Mouse (Mus musculus) hematopoietic stem cell, adult 5-6 weeks (primary cell): ENCODE measurements around the gene Gm20873. TPM values are rescaled to one million over a fixed set of nuclear protein-coding genes. Genes with fewer than 3 reads are reported as not detected.
"Not testable (repeated sequence)": the region's sequence is repeated elsewhere in the genome, so short reads cannot be mapped to it uniquely, and the experiment has no call there.

Experiments
- ATAC-seq, 2 experiments: fragments of 125-278 bp in 1 of 2; replicated peaks in 1 of 2; 2 replicates each; pipeline ENCODE4 v1.8.0; 2016 to 2017; ENCODE audit warnings: inconsistent platforms in 2 of 2, mild to moderate bottlenecking in 2 of 2, moderate number of reproducible peaks in 2 of 2, low read depth in 1 of 2, moderate TSS enrichment in 1 of 2; ENCODE audit not compliant: low FRiP score in 2 of 2, poor library complexity in 2 of 2, severe bottlenecking in 2 of 2, insufficient read depth in 1 of 2, low TSS enrichment in 1 of 2
- total RNA-seq: library from RNA; stranded (forward); fragments of 172-1452, 232-1000 nt; gene quantifications from 2 replicates; pipeline ENCODE4 v1.2.3, GENCODE M21; 2017

Gm20873 gene
- total RNA-seq: not detected in 2 replicates

GRCm38 (mm10) chrY:6266798-6267197, at the start of gene Gm20873:
Gm20873 (plus strand) TSS chrY:6267098.
- ATAC-seq: not testable (repeated sequence)

GRCm38 (mm10) chrY:6237895-6238294, 29.0 kb upstream of the Gm20873 start, which contains the start of gene Gm21746:
Gm21746 (minus strand) TSS chrY:6237995.
- ATAC-seq: not testable (repeated sequence)

Other genes starting within 250 kb of the Gm20873 start
- not detected in 2 replicates for gene Gm21746, start 29.1 kb upstream of the Gm20873 start, total RNA-seq